Mouse (Mus musculus): ENCODE results near the gene Senp8. TPM values are rescaled to one million over a fixed set of nuclear protein-coding genes. Genes with fewer than 3 reads are reported as not detected.

The Senp8 gene
- 5.8 and 6.8 TPM in 2 replicates for polyA plus RNA-seq (2012; rRNA removed; ENCODE audit: low replicate concordance)

GRCm38 (mm10) chr9:59750267-59751065 lies at the start of gene Senp8, which contains the start of gene Myo9a:
Senp8 (minus strand) TSS chr9:59750710.
Myo9a (plus strand) TSS chr9:59750896.

Other genes with a start within 250 kb of the Senp8 start
- 128 and 151 TPM in 2 replicates for gene Hexa, start 211.2 kb downstream of the Senp8 start, polyA plus RNA-seq (2012; rRNA removed; ENCODE audit: low replicate concordance)
- gene Tmem202, start 210.9 kb downstream of the Senp8 start, polyA plus RNA-seq (2012; rRNA removed; ENCODE audit: low replicate concordance), result 0.90 and 1.0 TPM in 2 replicates
- 0.24 TPM in 1 of 2 replicates, not detected in the other for gene Celf6, start 172.8 kb downstream of the Senp8 start, polyA plus RNA-seq (2012; rRNA removed; ENCODE audit: low replicate concordance)
- 42.0 and 45.4 TPM in 2 replicates for gene Parp6, start 133.4 kb downstream of the Senp8 start, polyA plus RNA-seq (2012; rRNA removed; ENCODE audit: low replicate concordance)
- 808 and 1,016 TPM in 2 replicates for gene Pkm, start 94.3 kb downstream of the Senp8 start, polyA plus RNA-seq (2012; rRNA removed; ENCODE audit: low replicate concordance)
- gene Gramd2, start 70.6 kb downstream of the Senp8 start, polyA plus RNA-seq (2012; rRNA removed; ENCODE audit: low replicate concordance), result 1.0 and 1.5 TPM in 2 replicates
- gene Myo9a, start 186 bp upstream of the Senp8 start, polyA plus RNA-seq (2012; rRNA removed; ENCODE audit: low replicate concordance), result 5.1 and 7.5 TPM in 2 replicates
- not detected in 2 replicates for gene Nr2e3, start 209.9 kb upstream of the Senp8 start, polyA plus RNA-seq (2012; rRNA removed; ENCODE audit: low replicate concordance)

All from subcutaneous adipose tissue, adult 2 months (tissue).